Mouse (Mus musculus): ENCODE data around the gene Spon1. TPM values are rescaled to one million over a fixed set of nuclear protein-coding genes. Genes with fewer than 3 reads are reported as not detected.
A peak's percentile ranks its signal among the peaks of the same experiment; 100 is the strongest.

Spon1 gene
- total and polyA plus RNA-seq, 3 experiments: not detected

DNA sequence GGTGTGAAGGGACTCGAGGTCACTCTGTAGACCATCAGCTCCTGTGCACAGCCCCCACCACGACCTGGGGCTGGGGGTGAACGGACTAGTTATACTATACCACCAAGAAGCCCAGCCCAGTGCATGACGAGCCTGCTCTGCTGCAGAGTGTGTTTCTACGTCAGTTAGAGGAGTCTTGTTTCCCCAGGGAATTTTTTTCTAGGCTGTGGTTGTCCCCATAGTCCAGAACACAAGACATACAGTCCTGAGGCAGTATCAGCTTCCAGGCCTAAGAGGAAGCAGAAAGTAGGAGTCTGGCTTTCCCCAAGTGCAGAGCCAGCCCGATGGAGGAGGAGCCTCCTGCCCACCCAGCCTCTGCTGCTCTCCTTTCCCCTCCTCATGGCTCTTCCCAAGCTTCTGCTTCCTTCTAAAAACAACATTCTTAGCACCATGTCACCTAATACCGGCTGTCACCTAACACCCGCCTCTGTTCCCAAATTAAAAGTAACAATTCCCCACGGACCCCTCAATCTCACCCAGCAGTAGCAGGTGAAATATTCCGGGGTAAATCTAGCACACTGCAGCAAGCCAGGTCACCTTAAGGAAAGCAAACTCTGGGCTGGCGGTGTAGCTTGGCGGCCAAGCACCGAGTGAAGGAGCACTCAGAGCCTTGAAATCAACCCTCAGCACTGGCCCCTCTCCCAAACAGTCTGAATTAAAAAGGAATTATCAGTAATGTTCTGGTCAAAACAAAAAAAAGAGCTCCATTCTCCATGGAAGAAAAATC lies 306.2 kb downstream of the Spon1 start:
- peaks cover 0 to 2% of the 10 kb centered on the region in 2 experiments for H3K36me3 ChIP-seq (replicated peaks in 1 of 2; ENCODE audit: control insufficient read depth in 1 of 2, insufficient read depth in 1 of 2, low read length in 1 of 2)
- no peaks in the 10 kb centered on the region for H3K79me2 ChIP-seq (replicated peaks; ENCODE audit: control insufficient read depth, extremely low read depth, insufficient read depth, poor library complexity, severe bottlenecking)
- TF ChIP-seq CHD2 (IDR thresholded peaks at IDR 0.05; ENCODE audit: low read length) (no peak), ZKSCAN1 (IDR thresholded peaks at IDR 0.05; ENCODE audit: borderline replicate concordance, low read depth, low read length) (no peak), EP300 (IDR thresholded peaks at IDR 0.05; ENCODE audit: low read length) (0 out of 2 replicates have a peak, but pooled peaks have one; percentile 5), NELFE (IDR thresholded peaks at IDR 0.05; ENCODE audit: low read depth, low read length) (no peak), POLR2AphosphoS2 (IDR thresholded peaks at IDR 0.05; ENCODE audit: low read depth, low read length) (no peak), ZNF384 (IDR thresholded peaks at IDR 0.05; ENCODE audit: low read depth, low read length) (peak; percentile 36; the same call in 1 of the 2 replicates)
- H3K27me3 ChIP-seq (replicated peaks): no peaks in the 10 kb centered on the region
- in situ Hi-C loops (cut with MboI; ENCODE audit: low pct_ligation_motif_present, low pct_unique_long_range_greater_than_20kb, low sequenced_read_pairs): loop anchor here (25.0 kb wide), 1 partner anchor 565 kb away; the partner anchor contains the start of gene Calca
- dilution Hi-C loops (cut with MboI; ENCODE audit: extremely low pct_ligation_motif_present, extremely low pct_unique_long_range_greater_than_20kb, low sequenced_read_pairs): no loop called here
- H3K9me3 ChIP-seq (replicated peaks; ENCODE audit: low read length): peaks cover 2% of the 10 kb centered on the region
- H3K27ac ChIP-seq (ENCODE audit: insufficient read depth, low read depth): no peak overlapping the region
- no peak overlapping the region for H3K4me2 ChIP-seq (ENCODE audit: insufficient read depth, low read depth, poor library complexity, severe bottlenecking)
- no peak overlapping the region for H3K9ac ChIP-seq (ENCODE audit: insufficient read depth, low read depth)
- H3K4me1 ChIP-seq (ENCODE audit: control insufficient read depth in 1 of 2, insufficient read depth in 2 of 2): peaks cover 13 to 54% of the 10 kb centered on the region in 2 experiments
- no peak overlapping the region for H3K4me3 ChIP-seq (replicated peaks in 1 of 3; ENCODE audit: low read depth in 2 of 3, low read length in 2 of 3, poor library complexity in 1 of 3)
- DNase-seq (ENCODE audit: extremely low read depth): peak; percentile 26

DNA sequence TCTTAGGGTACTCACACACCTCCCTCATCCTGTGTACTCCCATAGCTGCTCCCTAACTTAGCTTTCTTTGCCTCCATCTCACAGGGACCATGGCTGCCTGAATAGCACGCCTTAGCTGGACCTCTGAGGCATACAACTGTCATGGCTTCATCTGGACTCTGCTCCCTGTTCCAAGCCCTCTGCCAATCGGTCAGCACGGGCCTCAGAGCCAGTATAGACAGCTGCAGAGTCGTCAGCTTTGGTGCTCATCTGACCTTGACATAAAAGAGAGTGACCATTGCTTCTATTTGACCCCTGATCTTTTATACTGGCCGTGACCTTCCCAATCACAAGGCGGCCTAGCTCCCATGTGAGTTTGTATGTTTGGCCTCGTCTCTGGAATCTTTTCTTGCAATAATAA lies 308.3 kb downstream of the Spon1 start:
- no peak for TF ChIP-seq KAT2A (IDR thresholded peaks at IDR 0.05; ENCODE audit: insufficient replicate concordance, low read length)
- no peak for TF ChIP-seq ZC3H11A (IDR thresholded peaks at IDR 0.05; ENCODE audit: low read depth, low read length)
- H3K9me3 ChIP-seq (replicated peaks; ENCODE audit: low read length): no peaks in the 10 kb centered on the region
- H3K4me2 ChIP-seq (ENCODE audit: insufficient read depth, low read depth, poor library complexity, severe bottlenecking): no peak overlapping the region
- no peak overlapping the region for H3K27ac ChIP-seq (ENCODE audit: insufficient read depth, low read depth)
- peaks cover 0 to 2% of the 10 kb centered on the region in 2 experiments for H3K36me3 ChIP-seq (replicated peaks in 1 of 2; ENCODE audit: control insufficient read depth in 1 of 2, insufficient read depth in 1 of 2, low read length in 1 of 2)
- H3K4me3 ChIP-seq (replicated peaks in 1 of 3; ENCODE audit: low read depth in 2 of 3, low read length in 2 of 3, poor library complexity in 1 of 3): no peak overlapping the region
- dilution Hi-C loops (cut with MboI; ENCODE audit: extremely low pct_ligation_motif_present, extremely low pct_unique_long_range_greater_than_20kb, low sequenced_read_pairs): no loop called here
- H3K9ac ChIP-seq (ENCODE audit: insufficient read depth, low read depth): no peak overlapping the region
- H3K79me2 ChIP-seq (replicated peaks; ENCODE audit: control insufficient read depth, extremely low read depth, insufficient read depth, poor library complexity, severe bottlenecking): no peaks in the 10 kb centered on the region
- no peaks in the 10 kb centered on the region for H3K27me3 ChIP-seq (replicated peaks)
- in situ Hi-C loops (cut with MboI; ENCODE audit: low pct_ligation_motif_present, low pct_unique_long_range_greater_than_20kb, low sequenced_read_pairs): loop anchor here (25.0 kb wide), 1 partner anchor 563 kb away; the partner anchor contains the start of gene Calca
- no peak for DNase-seq (ENCODE audit: extremely low read depth)
- peaks cover 10 to 39% of the 10 kb centered on the region in 2 experiments for H3K4me1 ChIP-seq (ENCODE audit: control insufficient read depth in 1 of 2, insufficient read depth in 2 of 2)

GRCm38 (mm10) chr7:114074595-114074994 lies 308.8 kb downstream of the Spon1 start:
- Histone ChIP-seq H3K27me3 (replicated peaks) (no peaks in the 10 kb centered on the region), H3K4me3 (replicated peaks in 1 of 3; ENCODE audit: low read depth in 2 of 3, low read length in 2 of 3, poor library complexity in 1 of 3) (no peak overlapping the region), H3K4me1 (ENCODE audit: control insufficient read depth in 1 of 2, insufficient read depth in 2 of 2) (peaks cover 8 to 39% of the 10 kb centered on the region in 2 experiments), H3K79me2 (replicated peaks; ENCODE audit: control insufficient read depth, extremely low read depth, insufficient read depth, poor library complexity, severe bottlenecking) (no peaks in the 10 kb centered on the region), H3K4me2 (ENCODE audit: insufficient read depth, low read depth, poor library complexity, severe bottlenecking) (no peak overlapping the region), H3K27ac (ENCODE audit: insufficient read depth, low read depth) (no peak overlapping the region), H3K9me3 (replicated peaks; ENCODE audit: low read length) (no peaks in the 10 kb centered on the region), H3K9ac (ENCODE audit: insufficient read depth, low read depth) (no peak overlapping the region), H3K36me3 (replicated peaks in 1 of 2; ENCODE audit: control insufficient read depth in 1 of 2, insufficient read depth in 1 of 2, low read length in 1 of 2) (peaks cover 0 to 5% of the 10 kb centered on the region in 2 experiments)
- dilution Hi-C loops (cut with MboI; ENCODE audit: extremely low pct_ligation_motif_present, extremely low pct_unique_long_range_greater_than_20kb, low sequenced_read_pairs) (no loop called here), in situ Hi-C loops (cut with MboI; ENCODE audit: low pct_ligation_motif_present, low pct_unique_long_range_greater_than_20kb, low sequenced_read_pairs) (loop anchor here (25.0 kb wide), 1 partner anchor 563 kb away; the partner anchor contains the start of gene Calca)
- TF ChIP-seq MXI1 (IDR thresholded peaks at IDR 0.05; ENCODE audit: low read depth, low read length) (no peak), MEF2A (IDR thresholded peaks at IDR 0.05; ENCODE audit: borderline replicate concordance, low read depth, low read length) (no peak), GABPA (IDR thresholded peaks at IDR 0.05; ENCODE audit: insufficient replicate concordance, low read depth, low read length) (no peak), CHD2 (IDR thresholded peaks at IDR 0.05; ENCODE audit: low read length) (no peak), IRF4 (IDR thresholded peaks at IDR 0.05; ENCODE audit: low read depth, low read length) (no peak), SIN3A (IDR thresholded peaks at IDR 0.05; ENCODE audit: low read length) (no peak), POLR2AphosphoS2 (IDR thresholded peaks at IDR 0.05; ENCODE audit: low read depth, low read length) (no peak), ZNF384 (IDR thresholded peaks at IDR 0.05; ENCODE audit: low read depth, low read length) (no peak), TCF12 (IDR thresholded peaks at IDR 0.05; ENCODE audit: low read depth, low read length) (no peak), USF1 (IDR thresholded peaks at IDR 0.05; ENCODE audit: low read depth, low read length) (no peak)
- DNase-seq (ENCODE audit: extremely low read depth): no peak
